ENCODE assay signal across 23 mouse cellular contexts in the genomic region with DNA sequence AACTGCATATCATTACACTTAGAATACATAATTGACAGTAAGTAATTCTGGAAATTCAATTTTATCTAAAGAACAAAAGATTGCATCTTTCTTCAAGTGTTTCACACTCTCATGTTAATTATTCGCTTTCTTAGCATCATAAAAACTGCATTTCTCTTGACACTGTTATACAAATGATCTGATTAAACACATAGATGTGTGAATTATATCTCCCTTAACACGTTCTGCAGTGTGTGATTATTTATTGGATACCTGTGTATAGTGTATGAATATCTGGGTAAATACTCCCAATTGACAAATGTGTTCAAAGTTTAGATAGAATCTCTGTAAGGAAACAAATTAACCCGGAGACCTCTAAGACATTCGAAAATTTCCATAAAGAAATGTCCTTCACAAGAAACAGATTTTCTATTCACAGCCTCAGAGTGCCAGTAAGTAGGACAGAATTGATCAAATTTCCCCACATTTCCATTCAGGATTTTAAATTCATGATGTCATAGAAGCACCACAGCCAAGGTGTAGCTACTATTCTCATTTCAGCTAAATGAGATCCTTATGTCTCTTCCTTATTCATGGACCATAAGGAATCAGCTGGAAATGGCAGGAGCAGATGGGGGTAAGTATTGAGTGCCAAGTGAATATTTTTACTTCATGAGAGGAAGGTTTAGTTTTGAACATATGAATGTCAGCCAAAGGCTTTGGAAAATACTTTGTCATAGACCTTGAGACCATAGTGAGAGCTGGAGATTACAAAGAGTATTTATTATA.
DNase-seq lines count a peak whose midpoint lies in the region; ATAC-seq and TF ChIP-seq lines count a peak whose summit lies in the region.
"Had no signal": no experiment of that assay in that cellular context is flagged by ENCODE, and none has a peak within 500 bp of the region (broad histone marks: within the 10 kb centered on the region; RNA-seq: fewer than 3 reads in every experiment).

No protein-coding gene starts in this region.

- H3K9me3 ChIP-seq in forebrain, embryonic 14.5 days (replicated peaks; ENCODE audit: control insufficient read depth, low read length): no peaks in the 10 kb centered on the region
- no peaks in the 10 kb centered on the region for H3K9me3 ChIP-seq in forebrain, embryonic 11.5 days (ENCODE audit: control insufficient read depth, low read length)
- H3K9me3 ChIP-seq in midbrain, postnatal 0 days (ENCODE audit: low read length): no peaks in the 10 kb centered on the region
- H3K9me3 ChIP-seq in midbrain, embryonic 16.5 days (replicated peaks; ENCODE audit: control insufficient read depth, low read length, poor library complexity, severe bottlenecking): no peaks in the 10 kb centered on the region
- no peaks in the 10 kb centered on the region for H3K9me3 ChIP-seq in intestine, postnatal 0 days (ENCODE audit: control insufficient read depth)
- H3K9me3 ChIP-seq: heart, embryonic 10.5 days; hindbrain, embryonic 12.5 days; neural tube, embryonic 15.5 days had no signal

- H3K4me2 ChIP-seq in forebrain, embryonic 14.5 days (ENCODE audit: low read length): no peak overlapping the region
- no peak overlapping the region for H3K4me2 ChIP-seq in forebrain, embryonic 11.5 days (ENCODE audit: low read depth, low read length, severe bottlenecking)
- no peak overlapping the region for H3K4me2 ChIP-seq in midbrain, postnatal 0 days (ENCODE audit: low read depth, low read length, poor library complexity, severe bottlenecking)
- no peak overlapping the region for H3K4me2 ChIP-seq in midbrain, embryonic 16.5 days (ENCODE audit: low read length)
- H3K4me2 ChIP-seq in intestine, postnatal 0 days (replicated peaks; ENCODE audit: low read depth): no peak overlapping the region
- H3K4me2 ChIP-seq: hindbrain, embryonic 12.5 days; liver, embryonic 11.5 days; lung, embryonic 14.5 days; midbrain, embryonic 11.5 days; neural tube, embryonic 15.5 days had no signal

- ATAC-seq in forebrain, embryonic 14.5 days: peak; percentile 75; the same call in 1 of the 2 replicates
- no peak for ATAC-seq in forebrain, embryonic 11.5 days (replicated peaks; ENCODE audit: low FRiP score)
- no peak for ATAC-seq in midbrain, postnatal 0 days (ENCODE audit: low FRiP score)
- no peak for ATAC-seq in midbrain, embryonic 16.5 days
- ATAC-seq in intestine, postnatal 0 days: no peak
- no peak for ATAC-seq in inflammation-experienced regulatory T-cells, adult 6 months

- H3K27me3 ChIP-seq in forebrain, embryonic 14.5 days (replicated peaks; ENCODE audit: control insufficient read depth, insufficient read depth, low read length): no peaks in the 10 kb centered on the region
- H3K27me3 ChIP-seq in forebrain, embryonic 11.5 days (ENCODE audit: control insufficient read depth, insufficient read depth, low read length): no peaks in the 10 kb centered on the region
- no peaks in the 10 kb centered on the region for H3K27me3 ChIP-seq in midbrain, postnatal 0 days (ENCODE audit: insufficient read depth, low read length)
- no peaks in the 10 kb centered on the region for H3K27me3 ChIP-seq in midbrain, embryonic 16.5 days (ENCODE audit: control insufficient read depth, insufficient read depth, low read depth, low read length)
- no peaks in the 10 kb centered on the region for H3K27me3 ChIP-seq in intestine, postnatal 0 days (replicated peaks; ENCODE audit: control insufficient read depth, insufficient read depth, low read length)
- H3K27me3 ChIP-seq: hindbrain, embryonic 12.5 days; neural tube, embryonic 15.5 days had no signal

- no peaks in the 10 kb centered on the region for H3K36me3 ChIP-seq in forebrain, embryonic 14.5 days (ENCODE audit: control insufficient read depth, insufficient read depth, low read length)
- H3K36me3 ChIP-seq in forebrain, embryonic 11.5 days (ENCODE audit: control insufficient read depth, insufficient read depth, low read length): no peaks in the 10 kb centered on the region
- H3K36me3 ChIP-seq in midbrain, postnatal 0 days (ENCODE audit: insufficient read depth, low read length): no peaks in the 10 kb centered on the region
- H3K36me3 ChIP-seq in midbrain, embryonic 16.5 days (ENCODE audit: control insufficient read depth, insufficient read depth, low read length): no peaks in the 10 kb centered on the region
- no peaks in the 10 kb centered on the region for H3K36me3 ChIP-seq in intestine, postnatal 0 days (ENCODE audit: control insufficient read depth, insufficient read depth)
- H3K36me3 ChIP-seq: heart, embryonic 10.5 days; hindbrain, embryonic 12.5 days; neural tube, embryonic 15.5 days had no signal

- no peak overlapping the region for H3K27ac ChIP-seq in forebrain, embryonic 14.5 days (ENCODE audit: low read depth, low read length)
- no peak overlapping the region for H3K27ac ChIP-seq in forebrain, embryonic 11.5 days (ENCODE audit: low read depth, low read length)
- no peak overlapping the region for H3K27ac ChIP-seq in midbrain, postnatal 0 days (ENCODE audit: low read depth, low read length)
- no peak overlapping the region for H3K27ac ChIP-seq in midbrain, embryonic 16.5 days (ENCODE audit: low read length)
- H3K27ac ChIP-seq in intestine, postnatal 0 days (ENCODE audit: low read depth, low read length): no peak overlapping the region
- H3K27ac ChIP-seq: heart, embryonic 10.5 days; hindbrain, embryonic 12.5 days; kidney, postnatal 0 days; layer of hippocampus, adult 2 months; macrophage; neural tube, embryonic 15.5 days had no signal

- no peak overlapping the region for H3K4me3 ChIP-seq in forebrain, embryonic 14.5 days (ENCODE audit: low read depth, low read length)
- no peak overlapping the region for H3K4me3 ChIP-seq in forebrain, embryonic 11.5 days (ENCODE audit: low read depth, low read length)
- H3K4me3 ChIP-seq in midbrain, postnatal 0 days (ENCODE audit: low read depth, low read length): no peak overlapping the region
- no peak overlapping the region for H3K4me3 ChIP-seq in midbrain, embryonic 16.5 days (ENCODE audit: low read depth, low read length)
- no peak overlapping the region for H3K4me3 ChIP-seq in intestine, postnatal 0 days (ENCODE audit: low read depth, low read length)
- H3K4me3 ChIP-seq: heart, embryonic 10.5 days; hindbrain, embryonic 12.5 days; layer of hippocampus, adult 2 months; myocyte; neural tube, embryonic 15.5 days had no signal

- DNase-seq in forebrain, embryonic 14.5 days (ENCODE audit: low spot score): peak; percentile 64
- no peak for DNase-seq in forebrain, embryonic 11.5 days (ENCODE audit: low spot score)
- peak; percentile 20 for DNase-seq in midbrain, postnatal 0 days (ENCODE audit: low spot score)
- DNase-seq in cerebellum, adult 9-11 months: peak; percentile 32
- peak; percentile 15 for DNase-seq in telencephalon, adult 2 months (ENCODE audit: low read depth, low spot score)
- DNase-seq: adrenal gland, adult 8-10 months; heart, postnatal 10 days; kidney, adult 11 months; lung, embryonic 14.5 days; retina, postnatal 1 day; thymus, adult 2 months had no signal

- no peaks in the 10 kb centered on the region for H3K4me1 ChIP-seq in forebrain, embryonic 14.5 days (ENCODE audit: control insufficient read depth, insufficient read depth, low read length)
- no peaks in the 10 kb centered on the region for H3K4me1 ChIP-seq in forebrain, embryonic 11.5 days (replicated peaks; ENCODE audit: control insufficient read depth, insufficient read depth, low read length)
- no peaks in the 10 kb centered on the region for H3K4me1 ChIP-seq in midbrain, postnatal 0 days (ENCODE audit: insufficient read depth, low read length)
- no peaks in the 10 kb centered on the region for H3K4me1 ChIP-seq in midbrain, embryonic 16.5 days (ENCODE audit: control insufficient read depth, insufficient read depth, low read length)
- H3K4me1 ChIP-seq in intestine, postnatal 0 days (replicated peaks; ENCODE audit: control insufficient read depth, insufficient read depth, low read length): no peaks in the 10 kb centered on the region
- H3K4me1 ChIP-seq: heart, embryonic 10.5 days; hindbrain, embryonic 12.5 days; neural tube, embryonic 15.5 days had no signal

- no peak overlapping the region for H3K9ac ChIP-seq in forebrain, embryonic 14.5 days (ENCODE audit: low read length)
- H3K9ac ChIP-seq in forebrain, embryonic 11.5 days (ENCODE audit: low read length): no peak overlapping the region
- H3K9ac ChIP-seq in midbrain, postnatal 0 days (replicated peaks; ENCODE audit: low read length, poor library complexity, severe bottlenecking): no peak overlapping the region
- no peak overlapping the region for H3K9ac ChIP-seq in midbrain, embryonic 16.5 days (ENCODE audit: low read depth, low read length)
- H3K9ac ChIP-seq in intestine, postnatal 0 days (ENCODE audit: low read depth, low read length): no peak overlapping the region
- H3K9ac ChIP-seq: hindbrain, embryonic 12.5 days; lung, embryonic 14.5 days; neural tube, embryonic 15.5 days had no signal

- TF ChIP-seq CTCF in midbrain, postnatal 0 days (IDR thresholded peaks at IDR 0.05): no peak
- no peak for TF ChIP-seq CTCF in intestine, postnatal 0 days (IDR thresholded peaks at IDR 0.05; ENCODE audit: low read depth)

- WGBS in forebrain, embryonic 14.5 days: 71% methylated on average over 4 of the region's 4 CpGs
- 83% methylated on average over 4 of the region's 4 CpGs for WGBS in forebrain, embryonic 11.5 days
- 77% methylated on average over 4 of the region's 4 CpGs for WGBS in midbrain, postnatal 0 days
- 84% methylated on average over 4 of the region's 4 CpGs for WGBS in midbrain, embryonic 16.5 days
- WGBS in intestine, postnatal 0 days: 68% methylated on average over 4 of the region's 4 CpGs
